Mouse (Mus musculus): Measurements from ENCODE around the gene Kremen2. TPM values are rescaled to one million over a fixed set of nuclear protein-coding genes. Genes with fewer than 3 reads are reported as not detected.

Gene Kremen2
- polyA plus RNA-seq, 1 experiment from 2014 or later: 1.5 TPM

DNA sequence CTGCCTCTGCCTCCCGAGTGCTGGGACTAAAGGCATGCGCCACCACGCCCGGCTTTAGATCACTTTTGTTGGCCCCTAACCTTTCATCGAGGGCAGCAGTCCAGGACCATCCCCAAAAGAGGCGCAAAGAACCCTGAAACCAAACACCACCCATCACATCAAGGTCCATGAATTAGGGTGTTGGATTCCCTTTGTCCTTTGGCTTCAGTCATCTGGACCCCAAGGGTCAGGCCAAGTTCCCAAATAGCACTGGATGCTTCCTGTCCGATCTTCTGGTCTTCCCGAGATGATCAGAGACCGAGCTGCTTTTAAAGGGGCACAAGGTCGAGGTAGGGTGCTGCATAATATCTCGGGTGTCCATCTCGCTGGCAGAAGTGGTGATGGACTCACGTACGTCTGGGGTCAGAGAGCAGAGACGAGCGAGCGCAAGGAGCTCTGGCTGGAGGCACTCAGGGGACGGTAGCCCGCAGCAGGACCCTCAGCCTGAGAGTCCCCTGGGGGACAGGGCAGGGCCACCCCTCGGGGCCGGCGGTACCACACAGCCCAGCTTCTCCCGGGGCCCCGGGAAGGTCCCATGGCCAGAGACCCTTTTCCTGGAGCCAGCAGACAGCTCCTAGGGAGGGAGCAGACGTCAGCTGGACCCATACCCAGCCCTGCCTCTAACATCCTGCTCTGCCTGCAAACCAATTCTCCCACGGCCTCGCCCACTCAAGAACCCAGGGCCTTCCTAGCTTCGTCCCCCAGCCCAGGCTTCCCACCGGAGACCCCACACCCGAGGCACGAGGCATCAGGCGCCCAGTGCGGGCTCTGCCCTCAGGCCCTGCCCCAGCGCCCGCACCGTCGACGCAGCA lies 4.0 kb downstream of the Kremen2 start:
- Histone ChIP-seq H3K4me2 (peak overlapping the region; percentile 50; the same call in 1 of the 2 replicates), H3K4me3 (peak overlapping the region; percentile 30), H3K27ac (replicated peaks) (no peak overlapping the region), H3K9me3 (no peaks in the 10 kb centered on the region), H3K4me1 (replicated peaks) (peaks cover 56% of the 10 kb centered on the region), H3K9ac (no peak overlapping the region), H3K36me3 (0 out of 2 replicates have a peak, but pooled peaks cover 3% of the 10 kb centered on the region), H3K27me3 (peaks cover 48% of the 10 kb centered on the region)
- ATAC-seq (ENCODE audit: low FRiP score, low read depth): no peak
- 51% methylated on average over 38 of the region's 38 CpGs for WGBS

DNA sequence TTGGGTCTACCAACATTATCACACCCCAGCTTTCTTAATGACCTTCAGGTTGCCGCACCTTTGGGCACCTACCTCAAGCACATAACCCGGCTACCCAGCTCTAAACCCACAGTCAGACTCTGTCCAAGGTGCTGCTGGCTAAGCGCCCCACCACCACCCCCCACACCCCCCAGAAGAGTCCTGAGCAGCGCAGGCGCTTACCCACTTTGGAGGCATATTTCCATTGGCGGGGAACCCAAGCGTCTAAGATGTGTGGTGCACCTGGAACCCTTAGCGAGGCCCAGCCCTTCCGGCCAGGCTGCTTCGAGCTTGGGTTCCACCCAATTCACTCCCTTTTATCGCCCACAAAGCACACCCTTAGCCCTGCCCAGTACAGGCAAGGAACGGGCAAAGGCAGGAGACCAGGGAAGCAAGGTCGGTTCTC lies 5.0 kb downstream of the Kremen2 start, which contains the start of gene Paqr4:
Gene Paqr4 (minus strand): TSS at position 270 of the 424 bp plus-strand sequence.
- 8% methylated on average over 13 of the region's 13 CpGs for WGBS
- no peak; the same call in 1 of the 2 replicates for ATAC-seq (ENCODE audit: low FRiP score, low read depth)
- Histone ChIP-seq H3K4me2 (peak within 1 kb of the TSS; percentile 89), H3K27me3 (peaks cover 45% of the 10 kb centered on the region), H3K9ac (peak within 1 kb of the TSS; percentile 75), H3K27ac (replicated peaks) (peak within 1 kb of the TSS; percentile 84), H3K36me3 (0 out of 2 replicates have a peak, but pooled peaks cover 11% of the 10 kb centered on the region), H3K4me3 (peak within 1 kb of the TSS; percentile 73), H3K4me1 (replicated peaks) (peaks cover 48% of the 10 kb centered on the region), H3K9me3 (no peaks in the 10 kb centered on the region)

DNA sequence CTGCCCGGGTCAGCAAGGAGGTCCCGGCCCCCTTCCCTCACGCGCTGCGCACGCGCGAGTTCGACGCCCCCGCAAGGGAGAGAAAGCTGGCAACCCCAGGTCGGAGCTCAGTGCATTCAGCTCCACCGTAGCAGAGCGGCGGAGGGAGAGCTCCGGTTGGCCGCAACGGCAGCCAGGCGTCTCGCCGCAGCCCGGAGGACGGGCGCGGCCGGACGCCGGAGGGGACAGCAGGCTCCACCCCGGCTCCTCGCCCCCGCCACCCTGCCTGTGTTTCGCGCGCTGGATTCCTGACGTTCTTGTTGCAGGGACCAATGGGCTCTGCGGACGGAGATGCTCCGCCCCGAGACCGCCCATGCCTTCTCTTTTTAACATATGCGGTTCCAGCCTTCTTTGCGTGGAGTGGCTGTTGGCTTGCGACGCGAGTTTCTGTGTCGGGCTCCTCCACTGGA lies 5.5 kb downstream of the Kremen2 start:
- no peaks in the 10 kb centered on the region for H3K9me3 ChIP-seq
- H3K4me3 ChIP-seq: peak overlapping the region; percentile 73
- H3K27ac ChIP-seq (replicated peaks): peak overlapping the region; percentile 84
- H3K27me3 ChIP-seq: peaks cover 43% of the 10 kb centered on the region
- ATAC-seq (ENCODE audit: low FRiP score, low read depth): peak; percentile 88
- H3K9ac ChIP-seq: peak overlapping the region; percentile 75
- WGBS: under 1% methylated on average over 37 of the region's 46 CpGs
- H3K4me2 ChIP-seq: peak overlapping the region; percentile 89
- 0 out of 2 replicates have a peak, but pooled peaks cover 12% of the 10 kb centered on the region for H3K36me3 ChIP-seq
- peaks cover 44% of the 10 kb centered on the region for H3K4me1 ChIP-seq (replicated peaks)

DNA sequence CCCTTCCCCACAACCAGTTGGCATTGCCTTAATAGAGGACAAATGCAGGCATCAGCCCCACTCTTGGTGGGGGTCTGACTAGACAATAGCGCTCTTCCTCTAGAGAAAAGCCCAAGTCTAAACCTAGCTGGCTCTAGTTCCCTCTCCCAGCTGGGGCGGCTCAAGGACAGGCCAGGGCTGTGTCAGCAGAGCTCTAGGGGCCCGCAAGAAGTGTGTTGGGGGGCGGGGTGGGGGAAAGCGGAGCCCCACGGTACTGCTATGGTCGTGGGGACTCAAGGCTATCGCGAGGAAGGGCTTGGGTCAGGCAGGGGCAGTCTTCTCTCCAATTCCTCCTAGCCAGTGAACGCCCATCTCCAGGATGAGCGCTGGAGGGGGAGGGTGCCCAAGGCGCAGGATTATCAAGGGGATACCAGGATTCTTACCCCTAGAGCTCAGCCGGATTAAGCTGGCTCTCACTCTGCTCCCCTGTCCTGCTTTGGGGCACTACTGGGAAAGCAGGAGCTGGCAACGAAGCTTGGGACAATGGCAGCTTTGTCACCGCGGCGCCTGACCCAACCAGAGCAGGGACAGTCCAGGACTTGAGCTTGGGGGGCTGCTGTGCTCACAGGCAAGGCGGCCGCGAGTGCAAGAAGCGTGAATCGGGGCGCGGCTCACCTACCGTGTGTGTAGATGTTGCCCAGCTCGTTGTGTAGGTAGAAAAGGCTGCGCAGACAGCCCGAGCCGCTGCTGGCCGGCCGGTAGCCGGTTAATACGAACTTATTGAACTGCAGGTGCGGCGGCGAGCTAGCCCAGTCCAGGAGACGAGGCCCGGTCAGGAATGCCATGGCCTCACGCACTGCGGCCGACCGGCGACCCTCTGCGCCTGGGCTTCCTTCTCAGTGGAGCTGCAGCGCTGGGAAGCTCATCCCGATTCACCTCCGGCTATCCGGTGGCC lies 6.2 kb downstream of the Kremen2 start:
- peaks cover 37% of the 10 kb centered on the region for H3K4me1 ChIP-seq (replicated peaks)
- H3K27me3 ChIP-seq: peaks cover 36% of the 10 kb centered on the region
- under 1% methylated on average over 47 of the region's 48 CpGs for WGBS

DNA sequence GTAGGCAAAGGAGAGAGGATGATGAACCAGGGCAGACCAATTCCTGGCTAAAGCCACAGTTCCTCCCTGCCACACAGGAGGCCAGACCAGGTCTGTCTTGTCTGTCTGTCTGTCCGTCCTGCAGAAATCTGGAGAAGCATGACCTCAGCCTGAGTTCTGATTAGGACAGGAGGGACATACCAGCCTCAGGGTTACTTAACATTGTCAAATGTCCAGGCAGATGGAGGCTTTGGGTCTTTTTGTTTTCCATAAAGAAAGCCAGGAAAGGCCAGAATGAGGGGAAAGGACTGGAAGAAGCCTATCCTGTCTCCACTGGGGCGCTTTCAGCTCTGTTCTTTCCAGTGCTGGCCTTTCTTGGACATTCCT lies 6.8 kb downstream of the Kremen2 start:
- Histone ChIP-seq H3K27ac (replicated peaks) (peak overlapping the region; percentile 84), H3K9me3 (no peaks in the 10 kb centered on the region), H3K27me3 (peaks cover 31% of the 10 kb centered on the region), H3K4me2 (peak overlapping the region; percentile 89), H3K9ac (peak overlapping the region; percentile 75), H3K4me1 (replicated peaks) (peaks cover 36% of the 10 kb centered on the region), H3K36me3 (0 out of 2 replicates have a peak, but pooled peaks cover 12% of the 10 kb centered on the region), H3K4me3 (peak overlapping the region; percentile 73)
- no peak for ATAC-seq (ENCODE audit: low FRiP score, low read depth)
- 40% methylated on average over 2 of the region's 2 CpGs for WGBS

More for the DNA sequence above, 6.2 kb downstream of the Kremen2 start:
- Histone ChIP-seq H3K9ac (peak overlapping the region; percentile 75), H3K4me2 (peak overlapping the region; percentile 89), H3K4me3 (peak overlapping the region; percentile 73), H3K36me3 (0 out of 2 replicates have a peak, but pooled peaks cover 12% of the 10 kb centered on the region), H3K9me3 (no peaks in the 10 kb centered on the region), H3K27ac (replicated peaks) (peak overlapping the region; percentile 84)
- ATAC-seq (ENCODE audit: low FRiP score, low read depth): peak; percentile 27

DNA sequence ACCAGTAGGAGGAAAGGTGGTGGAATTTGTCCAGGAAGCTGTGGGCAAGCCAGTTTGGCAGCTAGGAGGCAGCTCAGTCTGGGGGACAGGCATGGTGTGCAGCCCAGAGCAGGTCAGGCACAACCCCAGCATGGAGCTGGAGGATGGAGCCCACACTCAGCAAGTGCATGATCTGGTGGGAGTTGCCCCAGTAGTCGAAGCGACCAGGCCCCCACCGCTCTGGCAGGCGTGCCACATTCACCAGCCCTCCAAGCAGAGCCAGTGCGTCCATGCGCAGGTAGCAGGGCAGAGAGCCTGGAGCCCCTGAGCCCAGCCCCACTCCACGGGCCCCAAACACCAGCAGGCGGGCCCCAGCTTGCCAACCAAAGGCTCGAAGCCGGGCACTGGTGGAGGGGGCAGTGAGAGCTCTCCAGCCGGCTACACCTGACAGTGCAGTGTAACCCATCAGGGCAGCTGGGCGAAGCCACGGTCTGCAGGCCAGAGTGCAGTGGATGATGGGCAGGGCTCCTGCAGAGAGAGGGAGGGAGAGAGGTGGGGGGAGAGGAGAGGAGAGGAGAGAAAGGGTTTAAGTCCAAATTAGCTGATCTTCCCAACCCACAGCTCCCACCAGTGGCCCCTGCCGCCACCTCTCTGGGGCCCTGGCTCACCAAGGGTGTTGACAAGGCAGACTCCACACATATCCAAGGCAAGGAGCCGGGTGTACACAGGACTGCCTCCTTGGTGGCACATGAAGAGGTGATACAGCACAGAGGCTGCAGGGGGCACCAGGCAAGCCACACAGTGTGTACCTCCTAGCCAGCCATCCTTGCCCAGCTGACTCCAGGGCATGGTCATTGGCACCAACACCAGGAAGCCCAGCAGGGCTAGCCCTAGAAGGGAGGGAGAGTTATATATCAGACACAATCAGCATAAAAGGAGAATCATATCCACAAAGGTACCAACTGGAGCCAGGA lies 7.9 kb downstream of the Kremen2 start:
- Histone ChIP-seq H3K36me3 (0 out of 2 replicates have a peak, but pooled peaks cover 12% of the 10 kb centered on the region), H3K9me3 (no peaks in the 10 kb centered on the region), H3K9ac (no peak overlapping the region), H3K27ac (replicated peaks) (no peak overlapping the region), H3K4me2 (peak overlapping the region; percentile 89), H3K27me3 (peaks cover 21% of the 10 kb centered on the region), H3K4me1 (replicated peaks) (peaks cover 36% of the 10 kb centered on the region), H3K4me3 (peak overlapping the region; percentile 73; the same call in 1 of the 2 replicates)
- 62% methylated on average over 15 of the region's 15 CpGs for WGBS
- ATAC-seq (ENCODE audit: low FRiP score, low read depth): no peak

DNA sequence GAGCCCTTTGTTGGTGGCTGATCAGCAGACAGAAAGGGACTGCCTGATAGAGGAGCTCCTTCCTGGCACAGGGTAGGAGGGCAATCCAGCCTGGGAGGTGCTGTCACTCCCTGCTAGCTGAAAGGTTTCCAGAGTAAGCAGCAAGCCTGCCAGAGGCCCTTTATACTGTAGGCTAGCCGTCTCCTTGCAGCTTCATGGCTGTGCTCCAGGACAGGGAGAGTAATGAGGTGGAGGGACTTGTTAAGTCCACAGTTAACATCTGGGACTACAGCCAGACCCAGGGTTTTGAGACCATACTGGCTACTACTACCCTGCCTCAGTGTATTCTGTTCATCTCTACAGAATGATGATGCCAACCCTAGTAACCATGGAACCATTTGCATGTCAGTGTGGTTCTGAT lies 11.3 kb downstream of the Kremen2 start:
- WGBS: 45% methylated on average over 1 of the region's 1 CpGs
- Histone ChIP-seq H3K4me3 (no peak overlapping the region), H3K27ac (replicated peaks) (no peak overlapping the region), H3K9ac (no peak overlapping the region), H3K4me1 (replicated peaks) (peaks cover 21% of the 10 kb centered on the region), H3K4me2 (no peak overlapping the region), H3K36me3 (0 out of 2 replicates have a peak, but pooled peaks cover 12% of the 10 kb centered on the region), H3K27me3 (no peaks in the 10 kb centered on the region), H3K9me3 (no peaks in the 10 kb centered on the region)
- ATAC-seq (ENCODE audit: low FRiP score, low read depth): no peak

DNA sequence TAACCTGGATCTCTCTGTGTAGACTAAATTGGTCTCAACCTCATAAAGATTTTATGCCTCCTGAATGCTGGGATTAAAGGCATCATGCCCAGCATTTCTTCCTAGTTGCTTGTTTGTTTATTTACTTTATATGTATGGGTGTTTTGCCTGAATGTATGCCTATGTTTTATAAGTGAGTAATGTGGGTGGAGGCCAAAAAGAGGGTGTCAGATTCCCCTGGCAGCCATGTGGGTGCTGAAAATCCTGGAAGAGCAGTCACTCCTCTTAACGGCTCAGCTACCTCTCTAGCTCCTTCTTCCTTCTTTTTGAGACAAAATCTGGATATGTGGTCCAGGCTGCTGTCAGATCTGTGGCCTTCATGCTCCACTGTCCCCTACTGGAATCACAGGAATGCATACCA lies 15.2 kb downstream of the Kremen2 start:
- Histone ChIP-seq H3K27me3 (no peaks in the 10 kb centered on the region), H3K9ac (no peak overlapping the region), H3K4me1 (replicated peaks) (peaks cover 13% of the 10 kb centered on the region), H3K9me3 (no peaks in the 10 kb centered on the region), H3K36me3 (no peaks in the 10 kb centered on the region), H3K27ac (replicated peaks) (no peak overlapping the region), H3K4me2 (no peak overlapping the region), H3K4me3 (no peak overlapping the region)
- 77% methylated on average over 1 of the region's 1 CpGs for WGBS
- ATAC-seq (ENCODE audit: low FRiP score, low read depth): no peak

DNA sequence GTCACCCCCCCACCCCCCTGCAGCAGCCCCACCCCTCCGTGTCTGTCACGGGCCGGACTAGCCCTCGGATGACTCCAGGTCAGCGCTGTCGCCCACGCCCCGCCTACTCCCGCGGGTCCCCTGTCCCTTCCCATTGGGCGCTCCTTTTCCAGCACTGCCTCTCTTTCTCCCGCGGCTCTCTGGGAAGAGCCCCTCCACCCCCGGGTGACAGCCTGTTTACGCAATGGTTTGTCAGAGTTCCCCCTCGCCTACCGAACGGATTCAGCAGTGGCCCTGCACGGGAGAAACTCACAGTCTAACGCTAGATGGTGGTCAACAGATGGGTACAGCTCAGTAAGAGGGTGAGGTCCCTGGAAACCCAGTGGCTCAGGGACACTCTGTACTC lies 18.9 kb downstream of the Kremen2 start:
- 0% methylated on average over 20 of the region's 20 CpGs for WGBS
- Histone ChIP-seq H3K4me2 (peak overlapping the region; percentile 85), H3K27ac (replicated peaks) (peak overlapping the region; percentile 70; the same call in 1 of the 2 replicates)

DNA sequence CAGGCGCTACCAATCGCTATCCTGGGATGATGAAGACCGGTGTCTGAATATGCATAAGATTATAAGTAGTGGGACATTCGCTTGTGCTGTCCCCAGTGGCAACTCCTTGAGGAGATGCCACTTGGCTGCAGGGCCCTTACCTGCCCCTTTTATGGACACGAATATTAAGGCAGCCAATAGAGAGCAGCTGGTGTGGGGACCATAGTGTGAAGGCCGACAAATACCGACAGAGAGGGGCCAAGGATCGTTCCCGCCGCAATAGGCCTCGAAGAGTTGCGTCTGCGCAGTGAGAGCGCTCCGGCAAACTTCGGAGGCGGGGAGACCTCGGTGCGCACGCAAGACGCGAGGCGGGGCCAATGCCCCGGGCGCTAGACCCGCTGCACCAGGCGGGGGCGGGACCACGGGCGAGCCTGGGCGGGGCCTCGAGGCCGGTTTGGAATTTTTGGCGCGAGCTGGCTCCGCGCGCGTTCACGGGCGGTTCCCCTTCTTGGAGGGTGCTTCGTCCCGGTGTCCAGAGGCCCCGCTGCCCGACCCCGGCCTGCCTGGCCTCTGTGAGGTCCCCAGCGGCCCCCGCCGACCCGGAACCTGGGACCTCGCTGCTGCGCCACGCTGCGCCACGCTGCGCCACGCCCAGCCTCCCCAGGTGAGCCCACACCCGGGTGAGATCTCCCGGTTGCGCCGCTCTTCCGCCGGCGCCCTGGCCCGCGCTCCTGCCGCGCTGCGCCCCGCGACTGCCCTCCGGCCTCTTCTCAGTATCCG lies 19.5 kb downstream of the Kremen2 start, which contains the start of gene Pkmyt1:
Gene Pkmyt1 (plus strand): TSS at position 338 of the 759 bp plus-strand sequence.
- Histone ChIP-seq H3K27me3 (no peaks in the 10 kb centered on the region), H3K9ac (peak within 1 kb of the TSS; percentile 53), H3K4me1 (replicated peaks) (peaks cover 14% of the 10 kb centered on the region), H3K36me3 (no peaks in the 10 kb centered on the region), H3K4me2 (peak within 1 kb of the TSS; percentile 85), H3K4me3 (peak within 1 kb of the TSS; percentile 68), H3K27ac (replicated peaks) (peak within 1 kb of the TSS; percentile 75), H3K9me3 (no peaks in the 10 kb centered on the region)
- peak; percentile 94 for ATAC-seq (ENCODE audit: low FRiP score, low read depth)
- WGBS: under 1% methylated on average over 70 of the region's 73 CpGs

More for the DNA sequence above, 18.9 kb downstream of the Kremen2 start:
- Histone ChIP-seq H3K9ac (peak overlapping the region; percentile 53), H3K27me3 (no peaks in the 10 kb centered on the region), H3K36me3 (no peaks in the 10 kb centered on the region), H3K4me1 (replicated peaks) (peaks cover 14% of the 10 kb centered on the region), H3K4me3 (peak overlapping the region; percentile 68), H3K9me3 (no peaks in the 10 kb centered on the region)
- peak; percentile 82 for ATAC-seq (ENCODE audit: low FRiP score, low read depth)

All from hindbrain, embryonic 15.5 days (tissue).